Mouse (Mus musculus) regulatory T cell (primary cell): ENCODE measurements at regions not wholly inside any gene's neighbourhood (a gene's known extent, or its start where the extent isn't known, plus 50 kb on each side); places are given as distances from the start of the nearest gene placed in this dataset.
"Not testable (repeated sequence)": the region's sequence is repeated elsewhere in the genome, so short reads cannot be mapped to it uniquely, and the experiment has no call there.

Experiments used
- in situ Hi-C: fragments of 300-600 bp; cut with MboI, MseI; formaldehyde crosslinking; loops from one replicate; pipeline ENCODE4 v1.15.1; 2025; ENCODE audit warnings: high pct_unique_total_duplicates

GRCm38 (mm10) chr12:65325347-65325746 is 100.0 kb downstream of the Wdr20rt start:
- in situ Hi-C loops, result no loop called here

DNA sequence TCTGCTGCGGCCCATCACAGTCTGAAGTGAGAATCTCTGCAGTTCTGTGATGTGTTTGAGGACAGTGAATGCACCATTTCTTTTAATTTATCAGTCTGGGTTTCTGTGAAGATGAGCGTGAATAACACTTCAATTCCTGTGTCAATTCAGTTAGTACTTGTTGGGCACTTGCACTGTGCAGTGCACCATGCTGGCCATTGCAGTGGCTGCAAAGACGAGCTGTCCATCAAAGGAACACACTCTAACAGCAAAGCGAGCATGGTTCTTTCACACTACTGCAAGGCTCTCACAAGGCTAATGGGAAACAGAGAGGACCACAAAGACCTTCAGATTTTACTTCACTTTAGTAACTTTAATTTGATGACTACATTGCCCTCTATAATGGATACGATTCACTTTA is 103.2 kb downstream of the Wdr20rt start:
- in situ Hi-C loops, result no loop called here

GRCm38 (mm10) chr12:65329678-65330077 is 104.4 kb downstream of the Wdr20rt start:
- in situ Hi-C loops, result no loop called here

DNA sequence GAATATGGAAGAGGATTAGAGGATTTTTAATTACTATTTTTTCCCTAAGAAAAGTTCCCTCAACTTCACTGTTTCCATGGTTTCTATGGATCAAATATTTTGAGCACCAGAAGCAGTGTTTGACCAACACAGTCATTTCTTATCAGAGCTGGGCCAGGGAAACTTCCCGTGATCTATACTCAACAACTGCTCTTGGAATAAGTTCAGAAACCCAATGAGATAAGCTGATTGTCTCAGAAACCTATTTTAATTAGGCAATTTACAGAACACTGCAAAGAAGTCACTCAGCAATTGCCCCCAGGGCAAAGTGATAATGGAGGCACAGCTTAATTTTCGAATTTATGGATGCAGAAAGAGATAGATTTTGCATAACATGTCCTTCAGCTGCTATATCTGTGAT is 114.7 kb downstream of the Wdr20rt start:
- in situ Hi-C loops, result no loop called here

DNA sequence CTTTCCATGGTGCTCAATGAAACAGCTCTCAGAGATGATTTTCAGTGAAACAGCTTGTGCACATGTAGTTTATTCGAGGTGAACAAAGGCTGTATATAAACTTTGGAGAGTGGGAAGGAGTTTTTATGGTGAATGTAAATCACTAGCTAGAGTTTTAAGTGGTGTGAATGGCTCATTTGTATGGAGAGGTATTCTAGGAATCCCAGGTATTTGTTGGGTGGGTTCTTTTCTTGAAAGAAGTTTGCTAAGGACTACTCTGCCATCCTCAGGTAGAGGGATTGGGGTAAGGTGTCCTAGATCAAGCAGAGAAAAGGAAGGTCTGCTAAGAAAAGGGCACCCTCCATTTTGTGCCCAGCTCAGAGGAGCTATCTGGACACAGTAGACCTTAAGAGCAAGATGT is 121.9 kb downstream of the Wdr20rt start:
- in situ Hi-C loops, result no loop called here

- in situ Hi-C loops, result no loop called here
Measured at GRCm38 (mm10) chr12:65349535-65349934, 124.2 kb downstream of the Wdr20rt start.

DNA sequence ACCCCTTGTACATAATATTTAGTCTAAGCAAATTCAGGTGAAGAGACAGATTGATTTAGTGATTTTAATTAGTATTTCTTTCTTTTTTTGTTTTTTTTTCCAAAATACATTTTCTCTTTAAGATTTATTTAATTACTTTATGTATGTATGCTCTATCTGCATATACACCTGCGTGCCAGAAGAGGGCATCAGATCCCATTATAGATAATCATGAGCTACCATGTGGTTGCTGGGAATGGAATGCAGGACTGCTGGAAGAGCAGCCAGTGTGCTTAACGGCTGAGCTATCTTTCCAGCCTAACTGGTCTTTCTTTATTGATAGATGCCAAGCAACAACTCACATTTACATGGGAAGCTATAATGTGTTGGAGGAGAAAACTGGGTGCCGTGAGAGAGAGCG is 138.9 kb downstream of the Wdr20rt start:
- in situ Hi-C loops, result no loop called here

DNA sequence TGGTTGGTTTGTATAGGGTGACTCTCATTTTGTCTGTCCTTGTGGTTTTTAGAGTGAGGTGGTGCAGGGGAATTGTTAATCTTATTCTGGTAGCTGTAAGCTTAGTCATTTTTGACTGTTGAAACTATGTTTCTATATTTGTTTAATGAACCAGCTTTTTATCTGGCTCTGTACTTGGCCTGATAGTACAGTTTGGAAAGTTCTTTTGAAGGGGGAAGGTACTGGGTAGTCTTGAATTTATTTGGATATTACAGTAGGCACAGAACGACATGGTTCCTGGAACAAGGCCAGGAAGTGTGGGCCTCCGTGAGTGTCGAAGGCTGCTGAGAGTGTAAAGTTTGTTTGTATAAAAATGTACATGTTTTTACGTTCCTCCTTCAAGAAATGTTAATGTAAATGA is 142.0 kb downstream of the Wdr20rt start:
- in situ Hi-C loops, result no loop called here

DNA sequence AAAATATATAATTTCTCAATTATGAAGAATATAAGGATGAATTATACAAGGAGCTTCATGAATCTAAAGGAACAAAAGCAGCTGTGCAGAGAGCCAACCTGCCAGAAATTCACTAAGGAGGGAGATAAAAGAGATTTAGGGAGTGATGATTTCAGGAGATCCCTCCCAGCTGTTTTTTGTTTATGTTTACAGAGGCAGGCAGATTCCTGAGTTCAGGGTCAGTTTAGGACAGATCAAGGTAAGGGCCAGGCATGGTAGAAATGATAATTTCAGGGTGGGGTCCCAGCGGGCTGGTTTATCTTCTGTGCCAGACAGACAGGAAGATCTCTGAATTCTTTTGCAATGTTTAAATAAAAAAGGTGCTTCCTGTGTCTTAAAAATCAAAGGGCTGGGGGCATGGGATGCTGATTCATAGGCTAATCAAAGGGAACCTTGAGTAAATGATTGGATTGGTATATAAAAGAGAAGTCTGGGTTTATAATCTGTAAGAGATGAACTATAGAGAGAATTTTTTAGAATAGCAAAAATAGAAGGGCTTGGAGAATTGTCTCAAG is 142.6 kb downstream of the Wdr20rt start:
- in situ Hi-C loops, result no loop called here

DNA sequence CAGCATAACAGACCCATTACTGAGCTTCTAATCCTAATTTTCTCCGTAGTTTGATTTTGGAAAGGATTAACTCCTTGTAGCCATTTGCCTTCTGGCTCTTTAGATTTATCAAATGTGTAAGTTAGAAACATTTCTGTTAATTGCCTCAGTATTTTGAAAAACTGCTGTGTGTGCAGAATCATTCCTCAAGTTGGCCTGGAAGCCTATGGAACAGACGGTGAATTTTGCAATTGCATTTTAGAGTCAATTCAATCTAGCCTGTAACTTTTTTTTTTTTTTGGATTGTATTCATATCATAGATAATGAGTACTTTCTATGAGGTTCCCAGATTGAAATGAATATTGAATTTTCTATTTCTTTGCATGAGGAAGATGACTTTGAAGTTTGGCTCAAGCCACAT is 146.3 kb downstream of the Wdr20rt start:
- in situ Hi-C loops, result no loop called here

DNA sequence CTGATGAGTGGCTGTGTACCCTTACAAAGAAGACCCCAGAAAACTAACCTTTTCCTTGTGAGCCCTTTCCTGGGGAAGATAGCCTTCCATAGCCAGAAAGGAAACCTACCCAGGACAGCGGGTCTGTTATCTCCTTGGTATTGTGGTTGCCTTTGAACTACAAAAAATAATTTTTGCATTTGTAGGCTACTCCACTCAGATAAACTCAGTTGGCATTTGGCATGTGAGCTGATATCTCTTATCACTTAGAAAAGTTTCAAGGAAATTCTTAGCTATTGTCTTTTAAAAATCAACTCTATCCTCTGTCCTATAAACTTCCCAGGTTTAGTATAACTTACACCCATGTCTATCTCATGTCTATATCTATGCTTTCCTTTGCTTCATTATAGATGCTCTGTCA is 154.0 kb downstream of the Wdr20rt start:
- in situ Hi-C loops, result no loop called here

GRCm38 (mm10) chr12:65382118-65382791 is 156.9 kb downstream of the Wdr20rt start:
- in situ Hi-C loops, result no loop called here

- in situ Hi-C loops, result not testable (repeated sequence)
Measured at GRCm38 (mm10) chr12:65382796-65383195, 157.5 kb downstream of the Wdr20rt start.

- in situ Hi-C loops, result no loop called here
Measured at GRCm38 (mm10) chr12:65386005-65386645, 160.8 kb downstream of the Wdr20rt start.

DNA sequence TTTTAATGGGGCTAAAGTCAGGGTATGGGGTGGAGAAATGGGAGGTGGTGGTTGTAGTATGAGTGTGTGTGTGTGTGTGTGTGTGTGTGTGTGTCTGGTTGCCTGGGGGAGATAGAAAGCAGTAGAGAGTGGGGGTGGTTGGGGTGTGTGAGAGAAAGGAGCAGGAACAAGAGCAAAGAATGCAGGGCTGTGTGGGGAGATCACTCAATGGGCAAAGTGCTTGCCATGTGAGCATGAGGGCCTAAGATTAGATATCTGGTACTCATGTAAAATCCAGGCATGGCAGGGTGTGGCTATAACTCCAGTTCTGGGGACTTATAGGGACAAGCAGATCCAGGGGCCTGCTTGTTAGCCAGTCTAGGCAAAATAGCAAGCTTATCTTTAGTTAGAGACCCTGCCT is 161.7 kb downstream of the Wdr20rt start:
- in situ Hi-C loops, result no loop called here

DNA sequence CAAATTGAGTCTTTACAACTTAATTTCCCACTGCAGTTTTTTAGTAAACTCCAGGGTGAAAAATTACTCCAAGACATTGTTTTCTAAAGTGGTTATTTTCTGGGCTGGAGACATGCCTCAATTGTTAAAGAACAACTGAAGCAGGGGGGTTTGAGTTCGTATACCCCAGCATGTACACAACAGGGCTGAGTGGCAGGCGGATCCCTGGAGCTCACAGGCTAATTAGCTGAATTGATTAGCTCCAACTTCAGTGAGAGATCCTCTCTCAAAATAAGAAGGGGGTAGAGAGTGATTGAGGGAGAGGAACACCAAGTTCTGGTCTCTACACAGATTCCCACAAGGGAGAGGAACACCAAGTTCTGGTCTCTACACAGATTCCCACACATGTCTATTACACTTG is 164.2 kb downstream of the Wdr20rt start:
- in situ Hi-C loops, result no loop called here

GRCm38 (mm10) chr12:65390330-65390729 is 165.0 kb downstream of the Wdr20rt start:
- in situ Hi-C loops, result no loop called here

DNA sequence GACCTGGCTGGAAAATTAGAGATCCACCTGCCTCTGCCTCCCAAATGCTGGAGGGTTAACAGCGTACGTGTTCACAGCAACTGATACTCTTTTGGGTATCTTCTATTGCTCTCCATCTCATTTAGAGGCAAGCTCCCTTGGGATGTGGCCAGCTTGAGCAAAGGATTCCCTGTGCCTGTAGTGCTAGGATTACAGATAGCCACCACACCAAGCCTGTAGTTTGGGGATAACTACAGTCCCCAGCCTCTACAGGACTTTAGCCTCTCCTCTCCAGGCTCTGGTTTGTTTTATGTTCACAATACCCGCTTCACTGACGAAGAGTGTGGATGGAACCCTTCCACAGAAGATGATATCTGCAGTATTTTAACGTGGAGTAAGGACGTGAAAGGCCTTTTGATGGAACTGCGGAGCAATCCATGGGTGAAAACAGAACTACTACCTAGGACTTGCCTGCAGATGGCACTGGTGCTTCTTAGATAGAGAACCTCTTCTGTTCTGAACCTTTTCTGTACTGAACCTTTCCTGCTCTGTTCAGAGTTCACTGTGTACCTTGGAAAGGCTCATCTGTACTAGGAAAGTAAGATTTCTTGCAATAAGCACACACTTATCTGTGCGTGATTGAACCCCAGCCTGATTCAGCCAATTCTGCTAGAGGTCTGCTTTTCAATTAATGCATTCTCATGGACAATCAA is 176.6 kb downstream of the Wdr20rt start:
- in situ Hi-C loops, result loop anchor here (25.0 kb wide), 1 partner anchor 1690 kb away; no protein-coding TSS in a partner anchor

GRCm38 (mm10) chr12:65403124-65403523 is 177.8 kb downstream of the Wdr20rt start:
- in situ Hi-C loops, result loop anchor here (25.0 kb wide), 1 partner anchor 1691 kb away; no protein-coding TSS in a partner anchor

- in situ Hi-C loops, result loop anchor here (25.0 kb wide), 1 partner anchor 1701 kb away; no protein-coding TSS in a partner anchor
Measured at GRCm38 (mm10) chr12:65413034-65413700, 187.8 kb downstream of the Wdr20rt start.

DNA sequence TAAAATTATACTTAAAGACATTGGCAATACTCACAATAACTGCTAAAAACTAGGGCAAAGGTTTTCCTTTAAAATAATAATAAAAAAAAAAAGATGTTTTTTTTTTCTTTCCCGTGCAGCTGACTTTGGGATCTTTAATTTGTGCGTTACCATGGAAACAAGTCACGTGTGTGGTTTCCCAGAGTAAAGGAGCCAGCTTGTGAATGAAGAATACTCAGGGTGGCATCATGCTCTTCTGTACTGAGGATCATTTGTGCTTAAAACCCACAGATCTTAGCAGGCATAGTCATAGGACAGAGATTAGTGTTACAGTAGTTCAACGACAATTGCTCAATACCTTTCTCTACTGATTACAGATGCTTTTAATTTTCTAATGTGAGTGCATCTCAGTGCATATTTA is 189.1 kb downstream of the Wdr20rt start:
- in situ Hi-C loops, result loop anchor here (25.0 kb wide), 1 partner anchor 1702 kb away; no protein-coding TSS in a partner anchor

- in situ Hi-C loops, result loop anchor here (25.0 kb wide), 1 partner anchor 1705 kb away; no protein-coding TSS in a partner anchor
Measured at GRCm38 (mm10) chr12:65416909-65417308, 191.6 kb downstream of the Wdr20rt start.
